Mouse (Mus musculus) liver, embryonic 14.5 days (tissue): ENCODE data around the gene Acvr1b.

Experiments
- CTCF ChIP-seq: IDR thresholded peaks from 2 replicates; pipeline ENCODE4 v1.5.1; 2016; ENCODE audit warnings: antibody characterized with exemption, low read depth, control low read depth
- EP300 ChIP-seq: IDR thresholded peaks from 2 replicates; pipeline ENCODE4 v1.6.1; 2016; ENCODE audit warnings: antibody characterized with exemption, low read depth

DNA sequence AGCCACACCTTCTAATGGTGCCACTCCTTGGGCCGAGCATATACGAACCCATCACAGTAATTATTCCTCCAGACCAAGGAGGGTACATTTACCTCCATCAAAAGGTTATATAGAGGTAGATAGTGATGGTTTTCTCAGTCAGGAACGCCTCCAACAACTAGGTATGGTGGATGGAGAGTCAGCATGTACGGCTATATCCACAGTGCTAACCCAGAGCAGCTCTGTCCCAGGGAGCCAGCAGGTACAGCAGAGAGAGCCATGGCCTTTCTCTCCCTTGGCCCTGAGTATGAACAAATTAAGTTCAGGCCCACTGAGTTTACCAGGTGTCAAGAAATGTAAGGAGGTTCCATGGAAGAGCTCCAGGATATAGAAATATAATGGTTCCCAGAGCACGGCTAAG lies 78.1 kb downstream of the Acvr1b start:
- no peak for TF ChIP-seq EP300
- TF ChIP-seq CTCF = no peak
